Mouse (Mus musculus) limb, embryonic 14.5 days (tissue): Measurements from ENCODE around the gene Pla1a. TPM values are rescaled to one million over a fixed set of nuclear protein-coding genes. Genes with fewer than 3 reads are reported as not detected.
"Not testable (repeated sequence)": the region's sequence is repeated elsewhere in the genome, so short reads cannot be mapped to it uniquely, and the experiment has no call there.

ENCODE experiments used
- ATAC-seq: fragments of 200-750 bp; cut with Nextera tagmentation; 2 replicates; pipeline ENCODE4 v1.8.0; 2017; ENCODE audit warnings: low read depth, moderate number of reproducible peaks, moderate TSS enrichment; ENCODE audit not compliant: low FRiP score
- DNase-seq: peaks from one replicate; pipeline ENCODE4 v3.0.0-alpha.2; 2015; ENCODE audit warnings: low spot score
- H3K27ac ChIP-seq: fragments of 300-500 bp; sonication (generic); replicated peaks from 2 replicates; pipeline ENCODE4 v1.5.1; 2014; ENCODE audit warnings: low read depth, mild to moderate bottlenecking, low read length, moderate library complexity, mixed read lengths
- H3K27me3 ChIP-seq: fragments of 300-500 bp; sonication (generic); 2 replicates; pipeline ENCODE4 v1.6.1; 2014; ENCODE audit warnings: low read length, mixed read lengths; ENCODE audit not compliant: control insufficient read depth, insufficient read depth
- H3K36me3 ChIP-seq: fragments of 300-500 bp; sonication (generic); 2 replicates; pipeline ENCODE4 v1.6.1; 2014; ENCODE audit warnings: mild to moderate bottlenecking, low read length, moderate library complexity, mixed read lengths; ENCODE audit not compliant: control insufficient read depth, insufficient read depth
- H3K4me1 ChIP-seq: fragments of 300-500 bp; sonication (generic); 2 replicates; pipeline ENCODE4 v1.6.1; 2014; ENCODE audit warnings: antibody characterized with exemption, low read length, mixed read lengths; ENCODE audit not compliant: control insufficient read depth, insufficient read depth
- H3K4me2 ChIP-seq: fragments of 300-500 bp; sonication (generic); replicated peaks from 2 replicates; pipeline ENCODE4 v1.6.1; 2014; ENCODE audit warnings: low read depth, mild to moderate bottlenecking, low read length, moderate library complexity; ENCODE audit not compliant: severe bottlenecking
- H3K4me3 ChIP-seq: fragments of 300-500 bp; sonication (generic); replicated peaks from 2 replicates; pipeline ENCODE4 v1.5.1; 2014; ENCODE audit warnings: low read length
- H3K9ac ChIP-seq: fragments of 300-500 bp; sonication (generic); 2 replicates; pipeline ENCODE4 v1.6.1; 2014; ENCODE audit warnings: mild to moderate bottlenecking, low read depth, low read length, moderate library complexity; ENCODE audit not compliant: severe bottlenecking
- H3K9me3 ChIP-seq: fragments of 300-500 bp; sonication (generic); 2 replicates; pipeline ENCODE4 v1.6.1; 2016; ENCODE audit warnings: low read length; ENCODE audit not compliant: control insufficient read depth
- POLR2A ChIP-seq: fragments of 200-500 bp; IDR thresholded peaks from 2 replicates; pipeline ENCODE4 v1.8.0; 2012; ENCODE audit warnings: inconsistent platforms, mild to moderate bottlenecking, moderate library complexity, borderline replicate concordance; ENCODE audit not compliant: insufficient read depth, insufficient read length; ENCODE audit errors: extremely low read depth
- WGBS: fragments of 180-500 bp; shearing (Covaris S2); extraction: QIAGEN DNeasy Blood & Tissue Kit; methylation state at CpG from one replicate; pipeline ENCODE4 v1.1.7; 2014; 5-methylcytosine and 5-hydroxymethylcytosine counted together
- polyA plus RNA-seq, 2 experiments: library from polyadenylated mRNA; depleted of rRNA in 1 of 2; stranded (reverse) in 1 of 2; unstranded in 1 of 2; fragments of >200 nt; fragmentation: Nextera tagmentation in 1 of 2; extraction: Ambion mirVana in 1 of 2; gene quantifications; 2 replicates each; pipeline versions ENCODE4 v1.2.1 to v1.2.3; 2012 to 2014

Gene Pla1a
- polyA plus RNA-seq (2012; rRNA removed) (0.85 and 1.1 TPM in 2 replicates), polyA plus RNA-seq (2014; fragmentation: Nextera tagmentation; extraction: Ambion mirVana) (0.36 and 0.41 TPM in 2 replicates)

DNA sequence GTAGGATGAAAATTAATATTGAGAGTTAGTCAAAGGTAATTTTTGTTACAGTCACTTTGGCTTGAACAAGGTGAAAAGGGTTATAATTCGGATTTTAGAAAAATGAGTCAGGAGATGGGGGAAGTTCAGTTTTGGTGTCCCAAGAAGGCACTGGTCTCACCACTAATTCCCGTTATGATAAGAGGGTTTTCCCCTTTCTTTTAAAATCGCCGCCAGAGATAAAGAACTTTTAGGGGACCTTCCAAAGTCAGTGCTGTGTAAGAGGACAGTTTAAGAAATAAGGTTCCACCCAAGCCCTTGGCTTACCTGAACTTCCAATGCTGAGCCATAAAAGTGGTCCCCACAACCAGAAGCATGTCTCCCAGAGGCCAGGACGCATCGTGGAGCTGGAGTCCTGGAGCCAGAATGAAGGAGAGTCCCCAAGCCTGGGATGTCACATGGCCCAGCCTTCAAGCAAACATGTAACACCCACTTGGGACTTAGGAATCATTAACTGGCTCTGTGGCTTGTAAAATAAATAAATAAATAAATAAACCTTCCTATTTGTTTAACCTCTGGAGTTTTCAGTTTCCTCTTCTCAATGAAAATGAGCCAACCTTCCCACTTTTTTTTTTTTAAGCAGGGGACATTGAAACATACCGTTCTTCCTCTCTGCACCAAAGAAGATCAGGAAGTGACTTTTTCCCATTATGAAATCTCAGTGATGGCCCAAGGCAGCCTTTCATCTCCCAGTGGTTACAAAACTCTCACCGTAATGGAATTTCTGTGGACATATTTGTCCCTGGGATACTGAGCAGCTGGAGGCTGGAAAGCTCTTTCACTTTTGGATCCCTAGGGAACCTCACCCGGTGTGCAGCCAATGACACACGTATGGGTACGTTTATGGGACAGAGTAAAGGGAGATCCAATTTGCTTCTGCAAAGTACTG lies at the start of gene Pla1a:
TSS of gene Pla1a (minus strand) at position 648 of the 928 bp plus-strand sequence.
- Histone ChIP-seq H3K4me1 (no peaks in the 10 kb centered on the region), H3K27ac (no peak within 1 kb of the TSS), H3K4me3 (no peak within 1 kb of the TSS), H3K36me3 (no peaks in the 10 kb centered on the region), H3K9ac (no peak within 1 kb of the TSS), H3K4me2 (no peak within 1 kb of the TSS), H3K9me3 (no peaks in the 10 kb centered on the region), H3K27me3 (no peaks in the 10 kb centered on the region)
- TF ChIP-seq POLR2A: no peak
- no peak for ATAC-seq
- 67% methylated on average over 11 of the region's 11 CpGs for WGBS
- DNase-seq: no peak

DNA sequence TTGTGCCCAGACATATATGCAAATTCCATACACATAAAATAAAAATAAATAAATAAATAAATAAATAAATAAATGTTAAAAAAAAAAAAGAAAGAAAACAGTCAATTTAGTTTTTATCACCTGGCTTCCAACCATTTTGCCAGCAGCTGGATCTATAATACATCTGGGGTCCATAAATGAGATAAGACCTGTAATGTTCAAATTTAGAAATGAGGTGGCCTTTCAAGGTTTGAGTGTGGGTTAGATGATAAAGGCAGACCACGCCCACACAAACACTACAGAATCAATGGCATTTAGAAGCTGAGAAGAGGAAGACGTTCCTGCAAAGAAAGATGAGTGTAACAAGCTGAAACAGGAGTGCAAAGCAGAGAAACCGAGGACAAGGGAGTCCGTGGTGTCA lies 48.4 kb upstream of the Pla1a start:
- H3K4me1 ChIP-seq: no peaks in the 10 kb centered on the region
- H3K27me3 ChIP-seq: peaks cover 15% of the 10 kb centered on the region
- H3K27ac ChIP-seq: no peak overlapping the region
- no peaks in the 10 kb centered on the region for H3K36me3 ChIP-seq
- H3K9ac ChIP-seq: no peak overlapping the region
- 82% methylated on average over 4 of the region's 4 CpGs for WGBS
- H3K4me3 ChIP-seq: no peak overlapping the region
- no peak for DNase-seq
- no peaks in the 10 kb centered on the region for H3K9me3 ChIP-seq
- no peak for TF ChIP-seq POLR2A
- ATAC-seq: no peak
- no peak overlapping the region for H3K4me2 ChIP-seq

DNA sequence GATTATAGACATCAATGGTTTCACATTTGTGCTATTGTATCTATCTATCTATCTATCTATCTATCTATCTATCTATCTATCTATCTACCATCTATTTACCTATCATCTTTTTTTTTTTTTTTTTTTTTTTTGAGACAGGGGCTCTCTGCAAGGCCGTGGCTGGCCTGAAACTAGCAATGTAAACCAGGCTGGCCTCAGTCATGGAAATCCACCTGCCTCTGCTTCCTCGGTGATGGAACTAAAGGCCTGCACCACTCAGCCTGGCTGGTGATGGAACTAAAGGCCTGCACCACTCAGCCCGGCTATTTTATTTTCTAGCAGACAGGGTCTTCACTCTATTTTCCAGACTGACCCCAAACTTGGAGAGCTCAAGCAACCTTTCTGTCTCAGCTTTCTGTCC lies 45.4 kb upstream of the Pla1a start:
- Histone ChIP-seq H3K9ac (no peak overlapping the region), H3K4me2 (no peak overlapping the region), H3K4me3 (no peak overlapping the region), H3K9me3 (no peaks in the 10 kb centered on the region), H3K36me3 (no peaks in the 10 kb centered on the region), H3K27me3 (peaks cover 5% of the 10 kb centered on the region; the same call in 1 of the 2 replicates), H3K4me1 (no peaks in the 10 kb centered on the region), H3K27ac (no peak overlapping the region)
- 84% methylated on average over 3 of the region's 3 CpGs for WGBS
- DNase-seq (no peak), ATAC-seq (no peak)
- no peak for TF ChIP-seq POLR2A

DNA sequence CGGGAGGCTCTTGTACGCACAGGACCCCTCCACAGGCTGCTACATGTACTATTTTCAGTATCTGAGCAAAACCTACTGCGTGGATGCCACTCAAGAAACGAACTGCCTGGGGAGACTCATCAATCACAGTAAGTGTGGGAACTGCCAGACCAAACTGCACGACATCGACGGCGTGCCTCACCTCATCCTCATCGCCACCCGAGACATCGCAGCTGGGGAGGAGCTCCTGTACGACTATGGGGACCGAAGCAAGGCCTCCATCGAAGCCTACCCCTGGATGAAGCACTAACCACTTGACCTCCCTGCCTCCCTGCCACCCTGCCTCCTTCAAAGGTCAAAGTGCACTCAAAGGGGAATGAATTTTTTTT lies 44.3 kb upstream of the Pla1a start:
- WGBS: 37% methylated on average over 14 of the region's 14 CpGs
- H3K4me3 ChIP-seq: peak overlapping the region; percentile 37
- not testable (repeated sequence) for ATAC-seq, H3K4me1 ChIP-seq, H3K27ac ChIP-seq, DNase-seq, H3K9me3 ChIP-seq, H3K36me3 ChIP-seq, H3K27me3 ChIP-seq
- peak overlapping the region; percentile 76 for H3K4me2 ChIP-seq
- H3K9ac ChIP-seq: peak overlapping the region; percentile 54

DNA sequence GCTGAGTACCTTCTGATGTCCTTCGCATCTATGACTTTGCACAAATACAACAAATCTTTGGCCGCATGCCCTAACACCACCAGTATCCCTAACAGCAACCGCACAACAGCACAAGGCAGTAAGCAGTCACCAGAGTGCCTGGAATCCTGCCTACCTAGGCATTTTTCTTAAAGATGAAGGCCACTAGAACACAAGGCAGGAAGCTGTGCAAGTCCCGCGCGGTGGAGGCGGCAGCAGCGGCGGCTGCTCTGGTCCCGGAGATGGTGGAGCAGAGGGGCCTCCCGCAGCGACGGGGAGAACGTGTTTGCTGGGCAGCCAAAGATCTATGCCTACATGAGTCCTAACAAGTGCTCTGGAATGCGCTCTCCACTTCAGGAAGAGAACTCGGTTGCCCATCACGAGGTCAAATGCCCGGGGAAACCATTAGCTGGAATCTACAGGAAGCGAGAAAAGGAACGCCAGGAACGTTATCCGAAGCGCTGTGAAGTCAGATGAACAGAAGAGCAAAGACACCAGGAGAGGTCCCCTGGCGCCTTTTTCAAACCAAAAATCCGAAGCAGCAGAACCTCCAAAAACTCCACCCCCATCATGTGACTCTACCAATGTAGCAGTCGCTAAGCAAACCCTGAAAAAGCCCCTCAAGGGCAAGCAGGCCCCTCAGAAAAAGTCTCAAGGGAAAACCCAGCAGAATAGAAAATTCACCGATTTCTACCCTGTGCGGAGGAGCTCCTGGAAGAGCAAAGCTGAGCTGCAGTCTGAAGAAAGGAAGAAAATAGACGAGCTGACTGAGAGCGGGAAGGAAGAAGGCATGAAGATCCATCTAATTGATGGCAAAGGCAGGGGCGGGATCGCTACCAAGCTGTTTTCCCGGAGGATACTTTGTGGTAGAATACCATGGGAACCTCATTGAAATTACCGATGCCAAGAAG lies 43.6 kb upstream of the Pla1a start:
- peak; percentile 47; the same call in 1 of the 2 replicates for ATAC-seq
- Histone ChIP-seq H3K27ac (peak overlapping the region; percentile 41; the same call in 1 of the 2 replicates), H3K9ac (peak overlapping the region; percentile 54), H3K4me2 (peak overlapping the region; percentile 76), H3K27me3 (no peaks in the 10 kb centered on the region), H3K9me3 (no peaks in the 10 kb centered on the region), H3K4me1 (no peaks in the 10 kb centered on the region), H3K4me3 (peak overlapping the region; percentile 37), H3K36me3 (no peaks in the 10 kb centered on the region)
- peak; percentile 45 for DNase-seq
- WGBS: 8% methylated on average over 34 of the region's 34 CpGs
- TF ChIP-seq POLR2A: 0 out of 2 replicates have a peak, but pooled peaks have one; percentile 31
